Mouse (Mus musculus): ENCODE measurements at regions not wholly inside any gene's neighbourhood (a gene's known extent, or its start where the extent isn't known, plus 50 kb on each side); places are given as distances from the start of the nearest gene placed in this dataset.
A peak's percentile ranks its signal among the peaks of the same experiment; 100 is the strongest.

DNA sequence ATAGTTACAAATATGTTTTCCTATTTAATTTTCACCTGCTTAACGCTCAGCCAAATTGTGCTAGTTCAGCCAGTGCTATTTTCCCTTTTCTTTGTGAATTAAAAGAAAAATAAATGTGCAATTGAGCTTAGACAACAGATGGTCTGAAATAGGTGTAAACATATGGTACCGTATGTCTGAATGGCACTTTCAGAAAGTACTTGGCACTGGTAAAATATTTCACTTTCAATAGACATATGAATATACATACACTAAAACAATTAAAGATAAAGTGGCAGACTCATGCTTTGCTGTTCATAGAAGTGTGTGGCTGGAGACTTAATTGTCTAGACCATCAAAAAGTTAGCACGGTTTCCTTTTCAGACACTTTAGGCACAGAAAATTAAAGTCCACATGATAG is 794.8 kb upstream of the Slitrk1 start:
- DNase-seq (ENCODE audit: extremely low spot score in 1 of 2, low spot score in 1 of 2), result peak in 1 of 2 experiments; percentile 17

DNA sequence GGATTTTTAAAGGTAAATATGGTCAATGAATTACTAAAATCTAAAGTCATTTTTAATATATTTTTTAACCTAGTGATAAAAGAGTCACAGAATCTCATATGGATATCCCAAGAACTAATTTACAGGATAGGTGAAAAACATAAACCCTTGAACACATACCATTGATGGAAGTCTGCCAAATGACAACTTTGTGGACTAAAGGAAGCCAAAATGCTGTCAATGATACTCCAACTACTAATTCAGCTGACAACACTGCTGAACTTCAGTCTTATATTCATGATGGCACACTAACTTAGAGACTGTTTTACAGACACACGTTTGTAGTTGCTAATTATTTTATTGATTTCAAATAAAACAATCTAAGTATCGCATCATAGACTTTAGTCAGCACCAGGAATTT is 786.3 kb upstream of the Slitrk1 start:
- no peak for DNase-seq (ENCODE audit: extremely low spot score in 1 of 2, low spot score in 1 of 2)

DNA sequence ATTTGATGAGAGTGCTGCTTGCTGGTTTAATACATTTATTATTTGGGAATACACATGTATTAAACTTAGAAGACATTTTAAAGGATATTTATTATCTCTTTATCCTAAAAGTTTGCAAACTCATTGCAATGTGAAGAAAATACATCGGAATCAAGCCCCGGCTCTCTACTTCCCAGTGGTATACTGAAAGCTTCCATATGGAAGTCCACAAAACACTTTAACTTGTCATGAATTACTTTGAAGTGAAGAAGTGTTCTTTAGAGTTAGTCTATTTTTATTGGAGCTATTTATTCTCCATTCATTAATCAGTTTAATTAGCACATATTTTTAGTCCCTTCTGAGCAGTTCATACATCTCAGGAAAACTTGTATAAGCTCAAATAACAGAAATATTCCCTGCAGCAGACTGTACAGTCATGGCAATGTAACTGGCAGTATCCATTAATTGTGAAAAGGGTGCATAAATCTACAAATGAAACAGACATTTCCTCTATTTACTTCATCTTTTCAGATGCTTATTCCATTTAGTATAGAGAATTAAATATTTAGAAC is 754.7 kb upstream of the Slitrk1 start:
- no peak for DNase-seq (ENCODE audit: extremely low spot score in 1 of 2, low spot score in 1 of 2)

DNA sequence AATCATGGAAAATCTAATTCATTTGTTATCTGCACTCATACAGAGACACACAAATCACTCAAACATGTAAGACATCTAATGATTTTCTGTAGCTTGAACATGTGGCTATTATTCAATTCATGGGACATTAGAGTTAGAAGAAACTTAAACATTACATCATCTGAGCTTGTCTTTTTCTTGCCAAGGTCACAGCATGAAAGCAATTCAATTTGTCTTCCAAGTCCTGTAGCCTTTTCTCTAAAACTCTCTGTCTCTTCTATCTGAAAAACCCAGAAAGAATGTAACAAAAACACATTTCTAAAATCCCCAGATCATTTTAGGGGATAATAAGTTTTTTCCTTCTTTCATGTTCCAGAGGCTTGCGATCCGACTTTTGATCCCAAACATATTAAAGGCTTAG is 754.1 kb upstream of the Slitrk1 start:
- no peak for DNase-seq (ENCODE audit: extremely low spot score in 1 of 2, low spot score in 1 of 2)

DNA sequence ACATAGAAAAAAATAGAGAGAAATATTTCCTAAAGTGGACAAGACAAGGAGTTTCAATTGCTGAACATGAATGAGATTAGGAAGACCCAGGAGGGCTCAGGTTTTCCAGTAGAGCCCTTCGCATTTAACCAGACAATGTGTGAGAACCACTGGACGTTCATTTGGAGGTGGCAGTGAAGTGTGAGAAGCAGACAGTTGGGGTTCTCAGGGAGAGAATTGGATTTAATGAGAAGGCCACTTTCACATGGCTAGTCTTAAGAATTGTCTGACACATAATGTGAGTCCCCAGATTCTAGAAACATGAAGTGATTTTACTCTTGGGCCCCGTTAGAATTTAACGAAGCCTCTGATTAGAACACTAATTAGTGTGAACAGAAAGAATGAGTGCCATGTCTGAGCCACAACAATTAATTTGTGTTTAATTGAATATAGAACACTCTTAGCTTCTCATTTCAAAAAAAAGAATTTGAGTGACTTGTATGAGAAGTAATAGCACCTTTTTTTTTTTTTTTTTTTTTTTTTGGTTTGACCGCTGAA is 749.6 kb upstream of the Slitrk1 start:
- DNase-seq (ENCODE audit: extremely low spot score in 1 of 2, low spot score in 1 of 2), result no peak

DNA sequence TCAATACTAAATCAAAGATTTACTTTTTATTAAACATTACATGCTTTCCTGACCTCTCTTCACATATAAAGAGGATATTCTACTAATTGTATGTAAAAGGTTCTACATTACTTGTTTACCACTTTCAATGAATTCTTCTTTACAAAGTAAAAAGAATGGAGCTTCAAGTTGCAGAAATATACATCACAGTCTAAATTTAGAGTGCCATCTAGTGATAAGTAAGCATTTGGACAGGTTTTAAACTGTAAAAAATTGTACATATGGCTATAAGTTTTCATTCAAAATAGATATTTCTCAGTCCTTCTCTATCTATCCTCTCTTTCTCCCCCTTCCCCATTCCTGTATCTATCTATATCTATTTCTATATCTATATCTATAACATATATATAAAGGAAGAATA is 746.4 kb upstream of the Slitrk1 start:
- DNase-seq (ENCODE audit: extremely low spot score in 1 of 2, low spot score in 1 of 2), result no peak

DNA sequence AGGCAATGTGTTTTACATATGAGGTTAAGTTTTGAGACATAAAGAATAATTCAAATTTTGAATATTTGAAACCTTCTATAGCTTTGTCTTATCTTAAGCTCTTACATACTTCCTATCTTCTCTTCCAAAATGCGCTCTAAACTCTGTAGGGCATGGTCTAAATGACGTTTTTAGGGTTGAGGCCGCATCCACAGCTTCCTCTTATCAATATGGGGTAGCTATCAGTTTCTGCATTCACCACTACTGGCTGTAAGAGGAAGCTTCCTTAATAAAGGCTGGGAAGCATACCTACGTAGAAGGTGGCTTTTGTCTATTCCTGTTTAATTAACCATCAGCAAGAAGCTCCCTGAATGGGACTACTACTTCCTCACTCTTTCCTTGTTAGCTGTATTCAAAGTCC is 734.6 kb upstream of the Slitrk1 start:
- no peak for DNase-seq (ENCODE audit: extremely low spot score in 1 of 2, low spot score in 1 of 2)

Data from frontal cortex, adult 2 months (tissue).